Mouse (Mus musculus): Measurements from ENCODE around the gene Pgm2l1. TPM values are rescaled to one million over a fixed set of nuclear protein-coding genes. Genes with fewer than 3 reads are reported as not detected.

The Pgm2l1 gene
- total and polyA plus RNA-seq, 3 experiments, result 5.7 to 10.5 TPM; not detected in 1

DNA sequence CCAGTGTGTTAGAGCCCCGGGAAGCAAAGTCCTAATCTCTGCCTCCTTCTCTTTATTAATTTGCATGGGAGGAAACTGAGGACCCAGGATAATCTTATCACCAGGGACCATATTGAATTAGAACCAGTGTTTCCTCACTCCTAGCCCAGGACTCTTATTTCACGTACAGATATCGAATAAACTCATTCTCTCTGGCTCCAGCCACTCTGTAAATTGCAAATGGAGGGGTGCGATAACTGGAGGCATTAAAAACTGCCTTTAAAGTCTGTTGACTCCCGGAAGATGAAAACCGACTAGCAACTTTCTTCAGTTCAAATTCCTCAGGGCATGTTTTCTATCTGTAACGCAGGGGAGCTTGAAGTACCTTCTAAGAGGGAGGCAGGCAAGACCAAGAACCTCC lies 47.8 kb upstream of the Pgm2l1 start (continued):
- TF ChIP-seq TCF12 (IDR thresholded peaks at IDR 0.05; ENCODE audit: low read depth, low read length) (peak; percentile 99), CTCF (IDR thresholded peaks at IDR 0.05 in 2 of 3, conservative IDR thresholded peaks at IDR 0.05 in 1 of 3; ENCODE audit: control insufficient read depth in 1 of 3, insufficient read depth in 1 of 3, low read depth in 2 of 3, low read length in 3 of 3, poor library complexity in 1 of 3, severe bottlenecking in 1 of 3) (no peak), ZNF384 (IDR thresholded peaks at IDR 0.05; ENCODE audit: low read depth, low read length) (no peak), MAFK (IDR thresholded peaks at IDR 0.05; ENCODE audit: borderline replicate concordance, low read depth, low read length) (peak; percentile 44; the same call in 1 of the 2 replicates), ZC3H11A (IDR thresholded peaks at IDR 0.05; ENCODE audit: low read depth, low read length) (no peak), MAZ (IDR thresholded peaks at IDR 0.05; ENCODE audit: low read depth, low read length) (peak; percentile 71), POLR2AphosphoS2 (IDR thresholded peaks at IDR 0.05; ENCODE audit: low read length) (0 out of 2 replicates have a peak, but pooled peaks have one; percentile 35), CHD2 (IDR thresholded peaks at IDR 0.05; ENCODE audit: low read length) (0 out of 2 replicates have a peak, but pooled peaks have one; percentile 11), NRF1 (IDR thresholded peaks at IDR 0.05; ENCODE audit: insufficient read depth, low read depth, low read length, poor library complexity, severe bottlenecking) (no peak), KAT2A (conservative IDR thresholded peaks at IDR 0.05; ENCODE audit: low read depth, low read length) (0 out of 2 replicates have a peak, but pooled peaks have one; percentile 9), RAD21 (IDR thresholded peaks at IDR 0.05; ENCODE audit: low read depth, low read length) (no peak), TAL1 (IDR thresholded peaks at IDR 0.05; ENCODE audit: low read length) (peak; percentile 96), EP300 (IDR thresholded peaks at IDR 0.05; ENCODE audit: low read depth in 1 of 2, low read length in 2 of 2) (peak; percentile 98)

DNA sequence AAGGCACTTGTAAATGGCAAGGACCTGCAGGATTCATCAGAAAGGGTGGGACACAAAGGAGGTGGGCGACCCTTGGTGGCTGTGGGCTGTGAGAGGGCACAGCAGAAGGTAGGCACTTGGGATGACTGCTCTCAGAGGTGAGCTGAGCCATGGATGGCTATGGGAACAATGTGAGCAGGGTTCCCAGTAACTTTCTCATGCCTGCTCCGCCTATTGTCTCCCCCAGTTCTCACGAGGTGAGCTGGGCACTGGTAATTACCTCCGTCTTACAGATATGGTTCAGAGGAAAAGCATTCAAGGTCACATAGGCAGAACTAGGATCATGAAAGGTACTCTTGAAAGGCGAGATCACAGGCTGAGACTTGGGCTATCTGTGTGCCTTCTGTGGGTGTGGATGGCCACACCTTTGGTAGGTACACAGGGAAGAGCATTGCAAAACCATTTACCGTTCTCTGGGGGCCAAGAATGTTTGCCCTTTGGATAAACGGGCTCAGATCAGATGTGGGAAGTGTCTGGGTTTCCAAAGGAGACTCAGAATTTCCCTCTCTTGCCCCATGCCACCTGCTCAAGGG lies 47.3 kb upstream of the Pgm2l1 start:
- Histone ChIP-seq H3K79me2 (ENCODE audit: control insufficient read depth, insufficient read depth, low read length, poor library complexity) (no peaks in the 10 kb centered on the region), H3K36me3 (ENCODE audit: control insufficient read depth in 1 of 2, insufficient read depth in 2 of 2, low read length in 2 of 2) (peaks cover 0 to 57% of the 10 kb centered on the region in 2 experiments; a peak in 2 of 4 replicates), H3K9me3 (replicated peaks; ENCODE audit: insufficient read depth, low read length) (no peaks in the 10 kb centered on the region), H3K27ac (ENCODE audit: control insufficient read depth, low read depth, low read length) (peak overlapping the region; percentile 88), H3K27me3 (ENCODE audit: control insufficient read depth in 1 of 2, insufficient read depth in 2 of 2, low read length in 2 of 2) (no peaks in the 10 kb centered on the region), H3K4me3 (ENCODE audit: control insufficient read depth in 1 of 2, insufficient read depth in 1 of 2, low read depth in 2 of 2, low read length in 2 of 2) (peak overlapping the region; percentile 11 to 31; a peak in 3 of 4 replicates), H3K9ac (ENCODE audit: control insufficient read depth, low read depth, low read length, poor library complexity, severe bottlenecking) (peak overlapping the region; percentile 38), H3K4me1 (ENCODE audit: control insufficient read depth in 1 of 2, insufficient read depth in 2 of 2, low read length in 2 of 2) (peaks cover 24 to 68% of the 10 kb centered on the region in 2 experiments)
- TF ChIP-seq UBTF (IDR thresholded peaks at IDR 0.05; ENCODE audit: borderline replicate concordance, insufficient read depth, low read depth, low read length) (no peak), CTCF (IDR thresholded peaks at IDR 0.05 in 2 of 3, conservative IDR thresholded peaks at IDR 0.05 in 1 of 3; ENCODE audit: control insufficient read depth in 1 of 3, insufficient read depth in 1 of 3, low read depth in 2 of 3, low read length in 3 of 3, poor library complexity in 1 of 3, severe bottlenecking in 1 of 3) (no peak), HCFC1 (IDR thresholded peaks at IDR 0.05; ENCODE audit: low read depth, low read length) (0 out of 2 replicates have a peak, but pooled peaks have one; percentile 3), CHD2 (IDR thresholded peaks at IDR 0.05; ENCODE audit: low read length) (no peak), POLR2AphosphoS2 (IDR thresholded peaks at IDR 0.05; ENCODE audit: low read length) (no peak), ZMIZ1 (IDR thresholded peaks at IDR 0.05; ENCODE audit: low read depth, low read length) (no peak), POLR2AphosphoS5 (IDR thresholded peaks at IDR 0.05; ENCODE audit: borderline replicate concordance, low read depth, low read length) (no peak)
- DNase-seq (ENCODE audit: low read depth, low spot score), result no peak

Data from MEL (cell line).